Mouse (Mus musculus): ENCODE data around the gene Wwox.

Gene Wwox

GRCm38 (mm10) chr8:114468526-114469207 lies 29.2 kb downstream of the Wwox start:
- DNase-seq: no peak

- DNase-seq: no peak
Measured at GRCm38 (mm10) chr8:114469208-114469590, 29.7 kb downstream of the Wwox start.

DNA sequence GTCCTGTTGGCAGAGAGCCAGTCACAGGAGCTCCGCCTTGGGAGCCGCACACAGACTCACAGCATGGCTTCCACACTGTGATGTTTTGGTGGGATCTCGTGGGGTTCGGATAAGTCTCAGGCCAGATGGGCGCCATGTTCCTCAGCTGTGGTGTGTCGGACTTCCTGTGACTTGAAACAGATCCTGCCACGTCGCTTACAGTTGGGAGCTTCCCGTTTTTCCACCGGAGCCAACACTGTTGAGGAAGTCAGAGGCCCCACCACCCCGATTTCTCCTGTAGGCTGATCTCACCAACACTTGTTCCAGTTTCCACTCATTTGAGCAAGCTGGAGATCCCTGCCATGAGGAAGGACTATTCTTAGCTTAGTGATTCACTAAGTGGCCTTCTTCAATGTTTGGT lies 34.1 kb downstream of the Wwox start:
- no peak for DNase-seq

GRCm38 (mm10) chr8:114476919-114477318 lies 37.5 kb downstream of the Wwox start:
- DNase-seq: no peak

GRCm38 (mm10) chr8:114477790-114478189 lies 38.3 kb downstream of the Wwox start:
- no peak for DNase-seq

DNA sequence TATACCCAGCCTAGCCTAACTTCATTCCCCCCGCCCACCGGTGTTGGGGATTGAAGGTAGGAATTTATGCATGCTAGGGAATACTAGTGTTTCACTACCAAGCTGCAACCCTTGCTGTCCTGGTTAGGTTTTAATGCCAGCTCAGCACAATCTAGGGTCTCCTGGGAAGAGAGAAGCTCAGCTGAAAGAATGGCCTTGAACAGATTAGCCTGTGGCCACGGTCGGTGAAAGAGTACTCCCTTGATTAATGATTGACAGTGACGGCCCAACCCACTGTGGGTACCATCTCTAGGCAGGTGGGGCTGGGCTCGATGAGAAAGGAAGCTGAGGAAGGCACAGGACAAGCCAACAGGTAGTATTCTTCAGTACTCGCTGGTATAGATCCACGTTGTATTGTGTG lies 40.3 kb downstream of the Wwox start:
- DNase-seq: no peak

DNA sequence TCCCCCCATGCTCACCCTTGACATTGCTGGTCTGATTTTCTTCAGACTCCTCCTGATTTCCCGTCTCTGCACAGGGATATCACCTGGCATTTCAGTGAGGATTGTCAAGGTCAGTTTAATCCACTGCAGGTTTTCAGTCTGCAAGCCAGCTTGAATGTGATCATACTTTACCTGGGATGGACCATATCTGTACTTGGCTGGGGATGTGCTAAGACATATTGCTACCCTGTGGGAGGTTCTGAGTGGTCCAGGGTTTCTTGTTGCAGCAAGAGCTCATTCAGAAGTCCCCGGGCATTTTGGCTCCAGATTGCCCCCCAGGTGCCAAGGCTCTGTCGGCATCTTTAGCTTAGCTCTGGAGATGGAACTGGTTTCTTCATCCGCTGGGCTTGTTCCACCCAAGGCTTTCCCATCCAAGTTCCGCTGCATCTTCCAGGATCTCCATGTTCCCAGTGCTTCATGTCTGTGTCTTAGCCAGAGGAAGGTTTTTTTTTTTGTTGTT lies 52.3 kb downstream of the Wwox start:
- DNase-seq: no peak

GRCm38 (mm10) chr8:114499448-114500144 lies 60.1 kb downstream of the Wwox start:
- DNase-seq: no peak

GRCm38 (mm10) chr8:114501906-114502305 lies 62.5 kb downstream of the Wwox start:
- DNase-seq: no peak

DNA sequence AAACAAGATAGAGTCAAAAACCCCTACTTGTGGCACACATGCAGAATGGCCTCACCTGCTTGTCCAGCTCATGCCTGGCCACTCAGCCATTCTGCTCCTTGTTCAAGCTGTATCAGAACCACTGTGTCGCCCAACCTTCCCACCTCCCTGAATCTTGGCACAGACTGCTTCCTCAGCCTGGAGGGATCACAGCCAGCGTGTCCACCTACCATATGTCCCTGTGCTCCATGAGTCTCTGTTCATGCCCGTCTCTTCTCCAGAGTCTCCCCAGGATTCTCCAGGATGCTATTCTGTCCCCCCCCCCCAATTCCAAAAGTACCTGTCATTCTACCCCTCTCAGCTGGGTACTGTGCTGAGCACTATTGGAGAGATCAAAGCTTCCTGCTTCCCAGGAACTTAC lies 63.7 kb downstream of the Wwox start:
- DNase-seq: no peak

- DNase-seq: no peak
Measured at GRCm38 (mm10) chr8:114504889-114505288, 65.4 kb downstream of the Wwox start.

- DNase-seq: no peak
Measured at GRCm38 (mm10) chr8:114505351-114506347, 66.2 kb downstream of the Wwox start.

GRCm38 (mm10) chr8:114507404-114507803 lies 67.9 kb downstream of the Wwox start:
- DNase-seq: no peak

DNA sequence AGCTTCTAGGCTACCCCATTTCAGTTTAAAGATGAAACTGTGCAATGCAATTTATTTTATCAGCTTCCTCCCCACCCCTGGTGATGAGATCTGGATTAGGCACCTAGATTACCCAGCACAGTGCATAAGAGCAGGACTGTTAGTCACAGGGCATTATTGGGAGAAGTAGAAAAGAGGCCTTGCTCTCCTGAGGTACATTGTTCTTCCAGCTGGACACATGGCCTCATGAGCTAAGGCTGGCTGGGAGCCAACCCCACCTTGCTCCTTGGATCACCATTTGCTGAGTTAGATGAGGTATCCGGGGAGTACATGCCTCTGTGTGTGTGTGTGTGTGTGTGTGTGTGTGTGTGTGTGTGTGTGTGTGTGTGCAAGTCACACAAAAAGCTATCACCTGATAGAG lies 70.8 kb downstream of the Wwox start:
- DNase-seq: no peak

GRCm38 (mm10) chr8:114512075-114512935 lies 72.8 kb downstream of the Wwox start:
- DNase-seq: no peak

- no peak for DNase-seq
Measured at GRCm38 (mm10) chr8:114514692-114515091, 75.2 kb downstream of the Wwox start.

DNA sequence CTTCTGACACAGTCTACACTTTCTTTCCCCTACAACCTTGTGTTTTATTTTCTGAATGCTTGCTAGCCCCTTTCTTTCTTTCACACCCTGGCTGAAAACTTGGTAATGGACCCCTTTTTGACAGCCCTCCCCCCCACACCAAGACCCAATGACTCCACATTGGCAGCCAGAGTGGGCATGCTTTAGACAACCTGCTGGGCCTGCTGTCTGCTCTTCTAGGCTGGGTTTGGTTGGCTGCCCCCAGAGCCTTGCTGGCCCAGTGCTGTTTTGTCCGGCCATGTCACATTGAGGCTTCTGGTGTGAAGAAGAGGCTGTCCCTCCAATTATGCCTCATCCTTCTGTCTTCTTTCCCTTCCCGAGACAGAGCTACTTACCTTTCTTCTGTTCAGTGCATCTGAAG lies 83.6 kb downstream of the Wwox start:
- DNase-seq: no peak

GRCm38 (mm10) chr8:114526626-114527267 lies 87.3 kb downstream of the Wwox start:
- no peak for DNase-seq

DNA sequence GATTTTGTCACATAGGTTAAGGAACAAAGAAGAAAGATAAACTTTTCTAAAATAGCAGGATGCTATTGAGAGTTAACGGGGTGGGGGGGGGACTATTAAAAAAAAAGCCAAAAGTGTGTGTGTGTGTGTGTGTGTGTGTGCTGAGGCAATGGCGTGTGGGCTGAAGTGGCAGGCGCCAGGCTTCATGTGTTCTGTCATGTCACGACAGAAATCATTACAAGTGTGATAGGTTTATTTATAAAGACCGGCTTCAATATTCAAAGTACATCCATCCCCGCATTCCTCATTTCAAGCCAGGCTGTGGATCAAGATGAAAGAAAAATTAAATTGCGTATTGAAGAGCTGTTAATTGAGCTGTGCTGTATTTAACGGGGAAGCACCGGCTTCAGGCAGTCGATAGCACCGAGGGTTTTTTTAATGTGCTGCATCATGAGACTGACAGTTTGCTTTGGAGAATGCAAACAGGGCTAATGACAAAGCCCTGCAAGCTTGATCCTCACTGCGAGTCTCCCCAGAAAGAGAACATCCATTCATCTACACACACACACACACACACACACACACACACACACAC lies 88.3 kb downstream of the Wwox start:
- no peak for DNase-seq

GRCm38 (mm10) chr8:114529581-114529980 lies 90.1 kb downstream of the Wwox start:
- DNase-seq: no peak

DNA sequence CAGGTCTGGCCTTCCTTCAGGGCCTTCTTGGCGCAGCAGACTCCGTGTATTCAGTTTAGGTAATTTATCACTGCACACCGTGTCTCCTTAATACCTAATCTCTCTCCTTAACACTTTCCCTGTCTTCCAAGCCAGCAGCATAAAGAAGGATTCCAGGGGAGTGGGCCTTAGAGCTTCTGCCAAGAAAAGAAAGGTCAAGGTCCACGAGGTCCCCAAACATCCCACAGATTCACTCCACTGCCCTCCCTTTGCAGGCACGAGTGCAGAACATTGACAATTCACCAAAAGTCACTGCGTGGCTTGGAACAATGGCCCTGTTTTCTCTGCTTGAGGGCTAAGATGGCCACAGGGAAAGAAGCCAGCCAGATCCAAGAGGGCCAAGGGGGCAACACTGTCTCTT lies 96.7 kb downstream of the Wwox start:
- no peak for DNase-seq
